Mouse (Mus musculus) lung, postnatal 0 days (tissue): ENCODE results near the gene Cxcl9.

Source experiments
- CTCF ChIP-seq: IDR thresholded peaks from 2 replicates; pipeline ENCODE4 v1.5.1; 2016; ENCODE audit warnings: antibody characterized with exemption, mild to moderate bottlenecking
- EP300 ChIP-seq: IDR thresholded peaks from 2 replicates; pipeline ENCODE4 v1.6.1; 2016; ENCODE audit warnings: antibody characterized with exemption, mild to moderate bottlenecking, control low read depth

- no peak for TF ChIP-seq EP300
- no peak for TF ChIP-seq CTCF
These were observed 47.5 kb upstream of the Cxcl9 start for GRCm38 (mm10) chr5:92375368-92375767.
